Mouse (Mus musculus) intestine, embryonic 16.5 days (tissue): Measurements from ENCODE around the gene Rbm47. TPM values are rescaled to one million over a fixed set of nuclear protein-coding genes. Genes with fewer than 3 reads are reported as not detected.

Experiments used
- ATAC-seq: fragments of 200-750 bp; cut with Nextera tagmentation; 2 replicates; pipeline ENCODE4 v1.8.0; 2017; ENCODE audit warnings: moderate TSS enrichment, moderate library complexity
- H3K27ac ChIP-seq: fragments of 300-500 bp; sonication (generic); 2 replicates; pipeline ENCODE4 v1.5.1; 2014; ENCODE audit warnings: mild to moderate bottlenecking, low read length
- H3K27me3 ChIP-seq: fragments of 300-500 bp; sonication (generic); replicated peaks from 2 replicates; pipeline ENCODE4 v1.6.1; 2014; ENCODE audit warnings: low read length, control low read depth, mixed read lengths; ENCODE audit not compliant: control insufficient read depth, insufficient read depth
- H3K36me3 ChIP-seq: fragments of 300-500 bp; sonication (generic); 2 replicates; pipeline ENCODE4 v1.6.1; 2014; ENCODE audit warnings: low read length, control low read depth; ENCODE audit not compliant: control insufficient read depth, insufficient read depth
- H3K4me1 ChIP-seq: fragments of 300-500 bp; sonication (generic); 2 replicates; pipeline ENCODE4 v1.6.1; 2014; ENCODE audit warnings: low read length, control low read depth, mixed read lengths; ENCODE audit not compliant: control insufficient read depth, insufficient read depth
- H3K4me2 ChIP-seq: fragments of 300-500 bp; sonication (generic); 2 replicates; pipeline ENCODE4 v1.6.1; 2014; ENCODE audit warnings: low read depth, low read length, control low read depth
- H3K4me3 ChIP-seq: fragments of 300-500 bp; sonication (generic); 2 replicates; pipeline ENCODE4 v1.5.1; 2014; ENCODE audit warnings: mild to moderate bottlenecking, low read length
- H3K9ac ChIP-seq: fragments of 300-500 bp; sonication (generic); 2 replicates; pipeline ENCODE4 v1.6.1; 2014; ENCODE audit warnings: low read depth, low read length
- H3K9me3 ChIP-seq: fragments of 300-500 bp; sonication (generic); 2 replicates; pipeline ENCODE4 v1.6.1; 2016; ENCODE audit warnings: low read length, control low read depth; ENCODE audit not compliant: control insufficient read depth
- WGBS: fragments of 180-500 bp; shearing (Covaris S2); extraction: QIAGEN DNeasy Blood & Tissue Kit; methylation state at CpG from one replicate; pipeline ENCODE4 v1.1.7; 2014; 5-methylcytosine and 5-hydroxymethylcytosine counted together
- polyA plus RNA-seq: library from polyadenylated mRNA; unstranded; fragments of >200 nt; fragmentation: Nextera tagmentation; extraction: Ambion mirVana; gene quantifications from 2 replicates; pipeline ENCODE4 v1.2.1, GENCODE M21; 2015

Rbm47 gene
- polyA plus RNA-seq, 1 experiment from 2014 or later = 149 TPM

- H3K27me3 ChIP-seq = no peaks in the 10 kb centered on the region
- ATAC-seq = no peak
- no peak overlapping the region for H3K27ac ChIP-seq
- H3K36me3 ChIP-seq = no peaks in the 10 kb centered on the region
- no peak overlapping the region for H3K4me2 ChIP-seq
- no peaks in the 10 kb centered on the region for H3K9me3 ChIP-seq
- no peak overlapping the region for H3K4me3 ChIP-seq
- 86% methylated on average over 4 of the region's 4 CpGs for WGBS
- no peak overlapping the region for H3K9ac ChIP-seq
- H3K4me1 ChIP-seq = peaks cover 5% of the 10 kb centered on the region
Observed at GRCm38 (mm10) chr5:66088247-66088901, 84.5 kb downstream of the Rbm47 start.

GRCm38 (mm10) chr5:66086952-66087351, 86.0 kb downstream of the Rbm47 start:
- no peak overlapping the region for H3K27ac ChIP-seq
- no peak overlapping the region for H3K4me2 ChIP-seq
- H3K27me3 ChIP-seq = no peaks in the 10 kb centered on the region
- no peak overlapping the region for H3K9ac ChIP-seq
- H3K4me1 ChIP-seq = peaks cover 5% of the 10 kb centered on the region
- no peak overlapping the region for H3K4me3 ChIP-seq
- 89% methylated on average over 9 of the region's 9 CpGs for WGBS
- no peak for ATAC-seq
- no peaks in the 10 kb centered on the region for H3K36me3 ChIP-seq
- H3K9me3 ChIP-seq = no peaks in the 10 kb centered on the region

- Histone ChIP-seq H3K4me3 (no peak overlapping the region), H3K4me2 (no peak overlapping the region), H3K9ac (no peak overlapping the region), H3K9me3 (no peaks in the 10 kb centered on the region), H3K27ac (no peak overlapping the region), H3K27me3 (no peaks in the 10 kb centered on the region), H3K36me3 (no peaks in the 10 kb centered on the region), H3K4me1 (peaks cover 5% of the 10 kb centered on the region)
- 100% methylated on average over 1 of the region's 1 CpGs for WGBS
- no peak for ATAC-seq
Observed at GRCm38 (mm10) chr5:66086304-66086703, 86.6 kb downstream of the Rbm47 start.

- H3K9ac ChIP-seq = no peak overlapping the region
- 47% methylated on average over 4 of the region's 4 CpGs for whole genome bisulfite sequencing
- peaks cover 5% of the 10 kb centered on the region for H3K4me1 ChIP-seq
- ATAC-seq = no peak
- H3K4me3 ChIP-seq = no peak overlapping the region
- H3K9me3 ChIP-seq = no peaks in the 10 kb centered on the region
- H3K4me2 ChIP-seq = no peak overlapping the region
- H3K27ac ChIP-seq = no peak overlapping the region
- no peaks in the 10 kb centered on the region for H3K27me3 ChIP-seq
- H3K36me3 ChIP-seq = no peaks in the 10 kb centered on the region
Observed at GRCm38 (mm10) chr5:66085478-66085877, 87.4 kb downstream of the Rbm47 start.

GRCm38 (mm10) chr5:66084541-66084940, 88.4 kb downstream of the Rbm47 start:
- WGBS = 93% methylated on average over 3 of the region's 3 CpGs
- Histone ChIP-seq H3K36me3 (no peaks in the 10 kb centered on the region), H3K27ac (no peak overlapping the region), H3K27me3 (no peaks in the 10 kb centered on the region), H3K9me3 (no peaks in the 10 kb centered on the region), H3K4me2 (no peak overlapping the region), H3K9ac (no peak overlapping the region), H3K4me1 (no peaks in the 10 kb centered on the region; the same call in 1 of the 2 replicates), H3K4me3 (no peak overlapping the region)
- no peak for ATAC-seq

- ATAC-seq = no peak
- Histone ChIP-seq H3K4me1 (no peaks in the 10 kb centered on the region; the same call in 1 of the 2 replicates), H3K4me3 (no peak overlapping the region), H3K27me3 (no peaks in the 10 kb centered on the region), H3K9me3 (no peaks in the 10 kb centered on the region), H3K27ac (no peak overlapping the region), H3K9ac (no peak overlapping the region), H3K4me2 (no peak overlapping the region), H3K36me3 (no peaks in the 10 kb centered on the region)
- WGBS = 41% methylated on average over 7 of the region's 7 CpGs
Observed at GRCm38 (mm10) chr5:66083350-66083749, 89.6 kb downstream of the Rbm47 start.

GRCm38 (mm10) chr5:66082229-66082572, 90.7 kb downstream of the Rbm47 start:
- Histone ChIP-seq H3K9me3 (no peaks in the 10 kb centered on the region), H3K27me3 (no peaks in the 10 kb centered on the region), H3K36me3 (no peaks in the 10 kb centered on the region), H3K27ac (peak overlapping the region; percentile 96), H3K4me3 (peak overlapping the region; percentile 52), H3K4me2 (peak overlapping the region; percentile 50), H3K9ac (peak overlapping the region; percentile 63), H3K4me1 (no peaks in the 10 kb centered on the region; the same call in 1 of the 2 replicates)
- ATAC-seq = peak; percentile 82
- 45% methylated on average over 11 of the region's 11 CpGs for WGBS

- Histone ChIP-seq H3K4me2 (peak overlapping the region; percentile 50), H3K27me3 (no peaks in the 10 kb centered on the region), H3K36me3 (no peaks in the 10 kb centered on the region), H3K4me3 (peak overlapping the region; percentile 52), H3K4me1 (no peaks in the 10 kb centered on the region; the same call in 1 of the 2 replicates), H3K9me3 (no peaks in the 10 kb centered on the region), H3K9ac (peak overlapping the region; percentile 63), H3K27ac (peak overlapping the region; percentile 96)
- WGBS = 55% methylated on average over 19 of the region's 19 CpGs
- ATAC-seq = peak; percentile 36
Observed at GRCm38 (mm10) chr5:66081443-66082228, 91.3 kb downstream of the Rbm47 start.

- Histone ChIP-seq H3K27me3 (no peaks in the 10 kb centered on the region), H3K4me1 (peaks cover 3% of the 10 kb centered on the region; the same call in 1 of the 2 replicates), H3K9me3 (no peaks in the 10 kb centered on the region), H3K27ac (peak overlapping the region; percentile 96), H3K4me3 (peak overlapping the region; percentile 52), H3K4me2 (peak overlapping the region; percentile 50), H3K9ac (peak overlapping the region; percentile 63), H3K36me3 (no peaks in the 10 kb centered on the region)
- WGBS = 57% methylated on average over 17 of the region's 17 CpGs
- peak; percentile 62 for ATAC-seq
Observed at GRCm38 (mm10) chr5:66080529-66081220, 92.2 kb downstream of the Rbm47 start.
